Mouse (Mus musculus): ENCODE data around the gene Sec1.
"Not testable (repeated sequence)": the region's sequence is repeated elsewhere in the genome, so short reads cannot be mapped to it uniquely, and the experiment has no call there.

Sec1 gene

GRCm38 (mm10) chr7:45677627-45678295, 16.4 kb downstream of the Sec1 start:
- no peak for DNase-seq

- no peak for DNase-seq
These were observed 25.3 kb downstream of the Sec1 start for GRCm38 (mm10) chr7:45668921-45669320.

- no peak for DNase-seq
These were observed 26.4 kb downstream of the Sec1 start for GRCm38 (mm10) chr7:45667761-45668160.

GRCm38 (mm10) chr7:45666161-45666560, 28.0 kb downstream of the Sec1 start, which contains the start of gene Fut2:
TSS of gene Fut2 (minus strand) at chr7:45666394.
- DNase-seq, result no peak

GRCm38 (mm10) chr7:45665303-45666138, 28.7 kb downstream of the Sec1 start:
- no peak for DNase-seq

- not testable (repeated sequence) for DNase-seq
These were observed 32.5 kb downstream of the Sec1 start for GRCm38 (mm10) chr7:45661702-45662101.

- DNase-seq, result no peak
These were observed 33.3 kb downstream of the Sec1 start for GRCm38 (mm10) chr7:45660746-45661478.

GRCm38 (mm10) chr7:45654424-45655047, 39.7 kb downstream of the Sec1 start:
- DNase-seq, result no peak

- DNase-seq, result not testable (repeated sequence)
These were observed 43.7 kb downstream of the Sec1 start for GRCm38 (mm10) chr7:45650484-45650883.

- no peak for DNase-seq
These were observed 44.9 kb downstream of the Sec1 start for GRCm38 (mm10) chr7:45649351-45649750.

- no peak for DNase-seq
These were observed 47.5 kb downstream of the Sec1 start for GRCm38 (mm10) chr7:45646671-45647070.

- DNase-seq, result no peak
These were observed 48.6 kb downstream of the Sec1 start for GRCm38 (mm10) chr7:45645591-45645971.

GRCm38 (mm10) chr7:45644872-45645590, 49.2 kb downstream of the Sec1 start:
- no peak for DNase-seq

- DNase-seq, result no peak
These were observed 50.0 kb downstream of the Sec1 start for GRCm38 (mm10) chr7:45644183-45644582.

GRCm38 (mm10) chr7:45643441-45644178, 50.6 kb downstream of the Sec1 start:
- DNase-seq, result peak; percentile 86 to 91

- DNase-seq, result no peak
These were observed 51.5 kb downstream of the Sec1 start for GRCm38 (mm10) chr7:45642503-45643255.

- no peak for DNase-seq
These were observed 52.1 kb downstream of the Sec1 start for GRCm38 (mm10) chr7:45642083-45642482.

GRCm38 (mm10) chr7:45641391-45642040, 52.7 kb downstream of the Sec1 start:
- DNase-seq, result peak; percentile 37 to 58

- no peak for DNase-seq
These were observed 53.8 kb downstream of the Sec1 start for GRCm38 (mm10) chr7:45640191-45640957.

All from lung, adult 18-20 months (tissue).